Mouse (Mus musculus): ENCODE results near the gene Taar8a. TPM values are rescaled to one million over a fixed set of nuclear protein-coding genes. Genes with fewer than 3 reads are reported as not detected.

Taar8a gene
- polyA plus RNA-seq, 1 experiment = not detected

Other genes with a start within 250 kb of the Taar8a start
- gene Vnn3, start 225.0 kb upstream of the Taar8a start, polyA plus RNA-seq (2012; rRNA removed) = 0.29 and 0.71 TPM in 2 replicates
- 58.1 and 174 TPM in 2 replicates for gene Vnn1, start 181.8 kb upstream of the Taar8a start, polyA plus RNA-seq (2012; rRNA removed)
- not detected in 2 replicates for gene Taar1, start 156.1 kb upstream of the Taar8a start, polyA plus RNA-seq (2012; rRNA removed)
- gene Taar2, start 137.9 kb upstream of the Taar8a start, polyA plus RNA-seq (2012; rRNA removed) = not detected in 2 replicates
- gene Taar3, start 126.9 kb upstream of the Taar8a start, polyA plus RNA-seq (2012; rRNA removed) = not detected in 2 replicates
- gene Taar4, start 116.0 kb upstream of the Taar8a start, polyA plus RNA-seq (2012; rRNA removed) = not detected in 2 replicates
- not detected in 2 replicates for gene Taar5, start 105.8 kb upstream of the Taar8a start, polyA plus RNA-seq (2012; rRNA removed)
- gene Taar6, start 90.9 kb upstream of the Taar8a start, polyA plus RNA-seq (2012; rRNA removed) = not detected in 2 replicates
- gene Taar7a, start 83.0 kb upstream of the Taar8a start, polyA plus RNA-seq (2012; rRNA removed) = not detected in 2 replicates
- gene Taar7b, start 76.6 kb upstream of the Taar8a start, polyA plus RNA-seq (2012; rRNA removed) = not detected in 2 replicates
- not detected in 2 replicates for gene Taar7d, start 49.3 kb upstream of the Taar8a start, polyA plus RNA-seq (2012; rRNA removed)
- gene Taar7e, start 38.9 kb upstream of the Taar8a start, polyA plus RNA-seq (2012; rRNA removed) = not detected in 2 replicates
- gene Taar7f, start 27.0 kb upstream of the Taar8a start, polyA plus RNA-seq (2012; rRNA removed) = not detected in 2 replicates
- not detected in 2 replicates for gene Taar8b, start 15.8 kb downstream of the Taar8a start, polyA plus RNA-seq (2012; rRNA removed)
- gene Taar8c, start 25.4 kb downstream of the Taar8a start, polyA plus RNA-seq (2012; rRNA removed) = not detected in 2 replicates
- not detected in 2 replicates for gene Taar9, start 33.0 kb downstream of the Taar8a start, polyA plus RNA-seq (2012; rRNA removed)
- 71.2 and 112 TPM in 2 replicates for gene Stx7, start 72.8 kb downstream of the Taar8a start, polyA plus RNA-seq (2012; rRNA removed)
- gene Moxd1, start 147.0 kb downstream of the Taar8a start, polyA plus RNA-seq (2012; rRNA removed) = 2.0 and 2.4 TPM in 2 replicates

All from large intestine, adult 2 months (tissue).